Mouse (Mus musculus): ENCODE results near the gene Ralgapa2. TPM values are rescaled to one million over a fixed set of nuclear protein-coding genes. Genes with fewer than 3 reads are reported as not detected.

Ralgapa2 gene
- total RNA-seq (2015; ENCODE audit: low replicate concordance): 10.2 and 10.7 TPM in 2 replicates
- total RNA-seq (2017; ENCODE audit: low replicate concordance): 22.8 and 30.2 TPM in 2 replicates

GRCm38 (mm10) chr2:146511911-146512580 is at the start of gene Ralgapa2:
Gene Ralgapa2 (minus strand): TSS chr2:146512344.
- peak; percentile 98 for ATAC-seq (replicated peaks; ENCODE audit: low FRiP score, poor library complexity, severe bottlenecking)

GRCm38 (mm10) chr2:146561505-146561904 is 49.4 kb upstream of the Ralgapa2 start:
- ATAC-seq (replicated peaks; ENCODE audit: low FRiP score, poor library complexity, severe bottlenecking): no peak

GRCm38 (mm10) chr2:146560633-146561043 is 48.5 kb upstream of the Ralgapa2 start:
- no peak for ATAC-seq (replicated peaks; ENCODE audit: low FRiP score, poor library complexity, severe bottlenecking)

- ATAC-seq (replicated peaks; ENCODE audit: low FRiP score, poor library complexity, severe bottlenecking): no peak
These were observed 44.0 kb upstream of the Ralgapa2 start for GRCm38 (mm10) chr2:146556148-146556547.

GRCm38 (mm10) chr2:146555351-146555750 is 43.2 kb upstream of the Ralgapa2 start:
- no peak for ATAC-seq (replicated peaks; ENCODE audit: low FRiP score, poor library complexity, severe bottlenecking)

GRCm38 (mm10) chr2:146553701-146554100 is 41.6 kb upstream of the Ralgapa2 start:
- no peak for ATAC-seq (replicated peaks; ENCODE audit: low FRiP score, poor library complexity, severe bottlenecking)

GRCm38 (mm10) chr2:146551818-146552217 is 39.7 kb upstream of the Ralgapa2 start:
- no peak for ATAC-seq (replicated peaks; ENCODE audit: low FRiP score, poor library complexity, severe bottlenecking)

GRCm38 (mm10) chr2:146549111-146549776 is 37.1 kb upstream of the Ralgapa2 start:
- no peak for ATAC-seq (replicated peaks; ENCODE audit: low FRiP score, poor library complexity, severe bottlenecking)

- no peak for ATAC-seq (replicated peaks; ENCODE audit: low FRiP score, poor library complexity, severe bottlenecking)
These were observed 32.1 kb upstream of the Ralgapa2 start for GRCm38 (mm10) chr2:146544155-146544814.

- no peak for ATAC-seq (replicated peaks; ENCODE audit: low FRiP score, poor library complexity, severe bottlenecking)
These were observed 21.2 kb upstream of the Ralgapa2 start for GRCm38 (mm10) chr2:146533118-146533949.

GRCm38 (mm10) chr2:146532493-146532892 is 20.3 kb upstream of the Ralgapa2 start:
- ATAC-seq (replicated peaks; ENCODE audit: low FRiP score, poor library complexity, severe bottlenecking): no peak

GRCm38 (mm10) chr2:146525483-146525882 is 13.3 kb upstream of the Ralgapa2 start:
- no peak for ATAC-seq (replicated peaks; ENCODE audit: low FRiP score, poor library complexity, severe bottlenecking)

GRCm38 (mm10) chr2:146524685-146525415 is 12.7 kb upstream of the Ralgapa2 start:
- ATAC-seq (replicated peaks; ENCODE audit: low FRiP score, poor library complexity, severe bottlenecking): no peak

GRCm38 (mm10) chr2:146516894-146517293 is 4.8 kb upstream of the Ralgapa2 start:
- no peak for ATAC-seq (replicated peaks; ENCODE audit: low FRiP score, poor library complexity, severe bottlenecking)

GRCm38 (mm10) chr2:146515081-146515480 is 2.9 kb upstream of the Ralgapa2 start:
- no peak for ATAC-seq (replicated peaks; ENCODE audit: low FRiP score, poor library complexity, severe bottlenecking)

GRCm38 (mm10) chr2:146512581-146512920 is 407 bp upstream of the Ralgapa2 start:
- ATAC-seq (replicated peaks; ENCODE audit: low FRiP score, poor library complexity, severe bottlenecking): no peak

- peak; percentile 34 for ATAC-seq (replicated peaks; ENCODE audit: low FRiP score, poor library complexity, severe bottlenecking)
These were observed 711 bp downstream of the Ralgapa2 start for GRCm38 (mm10) chr2:146511401-146511865.

GRCm38 (mm10) chr2:146510780-146511179 is 1.4 kb downstream of the Ralgapa2 start:
- no peak for ATAC-seq (replicated peaks; ENCODE audit: low FRiP score, poor library complexity, severe bottlenecking)

GRCm38 (mm10) chr2:146502578-146503311 is 9.4 kb downstream of the Ralgapa2 start:
- no peak for ATAC-seq (replicated peaks; ENCODE audit: low FRiP score, poor library complexity, severe bottlenecking)
